Mouse (Mus musculus): Measurements from ENCODE around the gene Senp8. TPM values are rescaled to one million over a fixed set of nuclear protein-coding genes. Genes with fewer than 3 reads are reported as not detected.

Gene Senp8
- polyA plus RNA-seq, 1 experiment = 5.3 TPM

- Histone ChIP-seq H3K4me1 (ENCODE audit: control insufficient read depth, insufficient read depth, insufficient read length, low read length) (no peaks in the 10 kb centered on the region), H3K27ac (replicated peaks; ENCODE audit: low read depth, low read length) (no peak overlapping the region), H3K4me3 (ENCODE audit: insufficient read depth, low read depth, low read length) (no peak overlapping the region)
Observed at GRCm38 (mm10) chr9:59692145-59692544, 58.4 kb downstream of the Senp8 start.

DNA sequence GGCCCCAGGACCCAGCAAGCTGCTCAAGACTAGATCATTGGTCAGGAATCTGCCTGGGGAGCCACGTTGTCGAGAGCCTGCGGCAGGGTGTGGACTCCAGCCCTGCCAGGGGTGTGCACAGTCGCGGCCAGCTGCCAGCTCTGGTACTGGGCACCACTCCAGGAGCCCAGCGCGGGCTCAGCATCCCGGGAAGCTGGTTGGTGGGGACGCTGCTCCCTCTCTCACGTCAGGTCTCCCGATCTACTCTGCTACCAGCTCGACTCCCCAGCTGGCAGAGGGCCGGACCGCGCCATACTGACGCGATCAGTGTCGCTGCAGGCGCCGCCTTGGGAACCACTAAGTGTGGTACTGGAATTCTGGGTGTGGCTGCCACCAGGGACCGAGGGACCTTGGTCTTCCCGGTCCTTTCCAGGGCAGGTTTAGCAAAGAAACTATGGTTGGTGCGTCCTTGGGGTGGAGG lies 58.8 kb downstream of the Senp8 start:
- Histone ChIP-seq H3K4me1 (ENCODE audit: control insufficient read depth, insufficient read depth, insufficient read length, low read length) (no peaks in the 10 kb centered on the region), H3K4me3 (ENCODE audit: insufficient read depth, low read depth, low read length) (no peak overlapping the region; the same call in 1 of the 2 replicates), H3K27ac (replicated peaks; ENCODE audit: low read depth, low read length) (no peak overlapping the region)

DNA sequence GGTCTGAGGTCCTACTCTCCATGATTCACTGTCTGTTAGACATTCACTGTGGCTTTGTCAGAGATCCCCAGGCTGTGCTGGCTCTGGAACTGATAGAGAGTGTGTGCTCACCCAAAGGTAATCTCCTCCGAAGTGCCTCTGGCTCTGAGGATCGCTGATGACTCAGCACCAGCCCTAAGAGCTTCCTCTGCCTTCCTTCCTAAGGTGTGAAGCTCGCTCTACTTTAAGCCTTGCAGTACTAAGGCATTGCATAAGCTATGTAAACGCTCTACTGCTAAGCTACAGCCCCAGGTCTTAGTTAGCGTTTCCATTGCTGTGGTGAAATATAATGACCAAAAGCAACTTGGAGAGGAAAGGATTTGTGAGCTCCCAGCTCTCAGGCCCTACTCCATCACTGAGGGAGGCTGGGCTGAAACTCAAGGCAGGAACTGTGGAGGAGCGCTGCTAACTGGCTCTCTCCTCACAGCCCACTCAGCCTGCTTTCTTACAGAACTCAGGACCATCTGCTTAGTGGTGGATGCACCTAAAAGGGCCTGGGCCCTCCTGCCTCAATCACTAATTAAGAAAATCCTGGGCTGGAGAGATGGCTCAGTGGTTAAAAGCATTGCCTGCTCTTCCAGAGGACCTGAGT lies 63.0 kb downstream of the Senp8 start:
- no peak overlapping the region for H3K4me3 ChIP-seq (ENCODE audit: insufficient read depth, low read depth, low read length)
- no peaks in the 10 kb centered on the region for H3K4me1 ChIP-seq (ENCODE audit: control insufficient read depth, insufficient read depth, insufficient read length, low read length)
- no peak overlapping the region for H3K27ac ChIP-seq (replicated peaks; ENCODE audit: low read depth, low read length)

Other genes with a start within 250 kb of the Senp8 start
- 34.3 and 45.5 TPM in 2 replicates for gene Hexa, start 211.2 kb downstream of the Senp8 start, polyA plus RNA-seq (2012; ENCODE audit: insufficient read depth, insufficient read length, missing spikeins)
- not detected in 2 replicates for gene Tmem202, start 210.9 kb downstream of the Senp8 start, polyA plus RNA-seq (2012; ENCODE audit: insufficient read depth, insufficient read length, missing spikeins)
- not detected in 2 replicates for gene Celf6, start 172.8 kb downstream of the Senp8 start, polyA plus RNA-seq (2012; ENCODE audit: insufficient read depth, insufficient read length, missing spikeins)
- 32.8 and 40.1 TPM in 2 replicates for gene Parp6, start 133.4 kb downstream of the Senp8 start, polyA plus RNA-seq (2012; ENCODE audit: insufficient read depth, insufficient read length, missing spikeins)
- gene Pkm, start 94.3 kb downstream of the Senp8 start, polyA plus RNA-seq (2012; ENCODE audit: insufficient read depth, insufficient read length, missing spikeins) = 1,903 and 1,933 TPM in 2 replicates
- 0.58 TPM in 1 of 2 replicates, not detected in the other for gene Gramd2, start 70.6 kb downstream of the Senp8 start, polyA plus RNA-seq (2012; ENCODE audit: insufficient read depth, insufficient read length, missing spikeins)
- 3.5 and 9.9 TPM in 2 replicates for gene Myo9a, start 186 bp upstream of the Senp8 start, polyA plus RNA-seq (2012; ENCODE audit: insufficient read depth, insufficient read length, missing spikeins)
- gene Nr2e3, start 209.9 kb upstream of the Senp8 start, polyA plus RNA-seq (2012; ENCODE audit: insufficient read depth, insufficient read length, missing spikeins) = not detected in 2 replicates